Mouse (Mus musculus): ENCODE measurements at regions not wholly inside any gene's neighbourhood (a gene's known extent, or its start where the extent isn't known, plus 50 kb on each side); places are given as distances from the start of the nearest gene placed in this dataset.

DNA sequence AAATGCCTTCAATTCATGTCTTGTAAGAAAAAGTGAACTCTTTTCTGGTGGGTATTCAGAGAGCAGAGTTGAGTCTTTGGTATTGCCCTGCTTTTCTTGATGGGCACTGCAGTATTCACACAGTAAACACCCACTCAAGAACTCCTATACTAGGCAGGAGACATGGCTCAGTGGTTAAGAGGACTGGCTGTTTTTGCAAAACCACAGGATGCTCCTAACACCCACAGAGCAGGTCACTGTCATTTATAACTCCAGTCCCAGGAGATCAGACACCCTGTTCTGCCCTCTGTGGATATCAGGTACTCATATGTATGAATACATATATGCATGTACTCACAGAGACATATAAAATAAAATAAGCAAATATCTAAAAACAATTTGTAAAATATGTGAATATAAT lies 238.5 kb downstream of the Mex3b start:
- TF ChIP-seq POLR2A (IDR thresholded peaks at IDR 0.05; ENCODE audit: borderline replicate concordance, extremely low read depth, insufficient read depth, insufficient read length, poor library complexity, severe bottlenecking) (no peak), CTCF (IDR thresholded peaks at IDR 0.05; ENCODE audit: borderline replicate concordance, extremely low read depth, insufficient read depth, insufficient read length) (no peak)

Measured in brain, embryonic 14.5 days (tissue).